Comparison of ENCODE assay signal across 22 mouse cellular contexts in genomic region chr14:14860331-14860730, GRCm38 (mm10). TPM values are rescaled to one million over a fixed set of nuclear protein-coding genes. Genes with fewer than 3 reads are reported as not detected.
DNase-seq lines count a peak whose midpoint lies in the region; ATAC-seq and TF ChIP-seq lines count a peak whose summit lies in the region.
"Had no signal": no experiment of that assay in that cellular context is flagged by ENCODE, and none has a peak within 500 bp of the region (broad histone marks: within the 10 kb centered on the region; RNA-seq: fewer than 3 reads in every experiment).

No protein-coding gene starts in this region.

- H3K9ac ChIP-seq in forebrain, postnatal 0 days, result no peak overlapping the region
- H3K9ac ChIP-seq in forebrain, embryonic 16.5 days (replicated peaks; ENCODE audit: low read depth, low read length), result no peak overlapping the region
- no peak overlapping the region for H3K9ac ChIP-seq in kidney, embryonic 16.5 days (replicated peaks; ENCODE audit: low read length)
- H3K9ac ChIP-seq: embryonic facial prominence, embryonic 13.5 days; embryonic facial prominence, embryonic 15.5 days; forebrain, embryonic 12.5 days had no signal

- no peaks in the 10 kb centered on the region for H3K36me3 ChIP-seq in forebrain, postnatal 0 days (ENCODE audit: insufficient read depth)
- H3K36me3 ChIP-seq in forebrain, embryonic 16.5 days (ENCODE audit: control insufficient read depth, insufficient read depth), result no peaks in the 10 kb centered on the region
- H3K36me3 ChIP-seq in kidney, embryonic 16.5 days (ENCODE audit: insufficient read depth, low read length), result no peaks in the 10 kb centered on the region
- H3K36me3 ChIP-seq: embryonic facial prominence, embryonic 13.5 days; embryonic facial prominence, embryonic 15.5 days; forebrain, embryonic 10.5 days; forebrain, embryonic 12.5 days had no signal

- intact Hi-C loops in left cerebral cortex, postnatal 4 days (cut with DNase I), result loop anchor here (5.0 to 10.0 kb wide), 3 partner anchors 127 to 1337 kb away; no protein-coding TSS in a partner anchor

- no peak overlapping the region for H3K4me2 ChIP-seq in forebrain, postnatal 0 days (ENCODE audit: low read depth)
- no peak overlapping the region for H3K4me2 ChIP-seq in forebrain, embryonic 16.5 days (ENCODE audit: low read length)
- H3K4me2 ChIP-seq in kidney, embryonic 16.5 days (replicated peaks; ENCODE audit: low read depth, low read length), result no peak overlapping the region
- H3K4me2 ChIP-seq: embryonic facial prominence, embryonic 13.5 days; embryonic facial prominence, embryonic 15.5 days; forebrain, embryonic 12.5 days had no signal

- no peaks in the 10 kb centered on the region; the same call in 1 of the 2 replicates for H3K4me1 ChIP-seq in forebrain, postnatal 0 days (ENCODE audit: insufficient read depth)
- peaks cover 3% of the 10 kb centered on the region; the same call in 1 of the 2 replicates for H3K4me1 ChIP-seq in forebrain, embryonic 16.5 days (replicated peaks; ENCODE audit: control insufficient read depth, insufficient read depth, low read length)
- H3K4me1 ChIP-seq in kidney, embryonic 16.5 days (ENCODE audit: insufficient read depth, low read length), result no peaks in the 10 kb centered on the region
- H3K4me1 ChIP-seq: embryonic facial prominence, embryonic 13.5 days; embryonic facial prominence, embryonic 15.5 days; forebrain, embryonic 10.5 days; forebrain, embryonic 12.5 days had no signal

- H3K27ac ChIP-seq in forebrain, postnatal 0 days (ENCODE audit: low read depth, low read length), result no peak overlapping the region
- H3K27ac ChIP-seq in forebrain, embryonic 16.5 days (ENCODE audit: low read length), result no peak overlapping the region
- H3K27ac ChIP-seq in kidney, embryonic 16.5 days (ENCODE audit: low read length), result no peak overlapping the region
- H3K27ac ChIP-seq: embryonic facial prominence, embryonic 13.5 days; embryonic facial prominence, embryonic 15.5 days; forebrain, embryonic 10.5 days; forebrain, embryonic 12.5 days had no signal

- H3K27me3 ChIP-seq in forebrain, postnatal 0 days (ENCODE audit: insufficient read depth, low read length), result no peaks in the 10 kb centered on the region
- no peaks in the 10 kb centered on the region for H3K27me3 ChIP-seq in forebrain, embryonic 16.5 days (replicated peaks; ENCODE audit: control insufficient read depth, insufficient read depth, low read length)
- H3K27me3 ChIP-seq in kidney, embryonic 16.5 days (ENCODE audit: insufficient read depth, low read length), result no peaks in the 10 kb centered on the region
- H3K27me3 ChIP-seq: embryonic facial prominence, embryonic 13.5 days; embryonic facial prominence, embryonic 15.5 days; forebrain, embryonic 12.5 days had no signal

- no peak overlapping the region for H3K4me3 ChIP-seq in forebrain, postnatal 0 days (ENCODE audit: low read depth, low read length)
- no peak overlapping the region for H3K4me3 ChIP-seq in forebrain, embryonic 16.5 days (replicated peaks; ENCODE audit: low read length)
- no peak overlapping the region for H3K4me3 ChIP-seq in kidney, embryonic 16.5 days (ENCODE audit: low read length)
- H3K4me3 ChIP-seq: embryonic facial prominence, embryonic 13.5 days; embryonic facial prominence, embryonic 15.5 days; erythroblast, embryonic 14.5 days; forebrain, embryonic 10.5 days; forebrain, embryonic 12.5 days had no signal

- 43% methylated on average over 3 of the region's 3 CpGs for WGBS in forebrain, postnatal 0 days
- WGBS in forebrain, embryonic 16.5 days, result 42% methylated on average over 3 of the region's 3 CpGs
- 30% methylated on average over 3 of the region's 3 CpGs for WGBS in kidney, embryonic 16.5 days

- no peak for DNase-seq in forebrain, postnatal 0 days
- DNase-seq in kidney, adult 18-20 months, result no peak
- DNase-seq in retina, postnatal 1 day, result peak; percentile 15
- no peak for DNase-seq in left cerebral cortex, postnatal 4 days
- DNase-seq: adrenal gland, adult 8-10 months; adrenal gland, postnatal 14 days; adrenal gland, postnatal 36 days; cerebellum, adult 11-12 months; cerebellum, adult 2 months; cerebellum, adult 9-11 months; cerebellum, postnatal 14 days; cerebellum, postnatal 36 days; embryo, embryonic 11 days had no signal

- no peaks in the 10 kb centered on the region for H3K9me3 ChIP-seq in forebrain, postnatal 0 days (ENCODE audit: low read length)
- H3K9me3 ChIP-seq in forebrain, embryonic 16.5 days (ENCODE audit: control insufficient read depth, low read length), result no peaks in the 10 kb centered on the region
- H3K9me3 ChIP-seq in kidney, embryonic 16.5 days (ENCODE audit: low read length), result no peaks in the 10 kb centered on the region
- H3K9me3 ChIP-seq: embryonic facial prominence, embryonic 13.5 days; embryonic facial prominence, embryonic 15.5 days; forebrain, embryonic 10.5 days; forebrain, embryonic 12.5 days had no signal

- TF ChIP-seq CTCF in forebrain, postnatal 0 days (IDR thresholded peaks at IDR 0.05; ENCODE audit: low read depth), result no peak

- ATAC-seq in forebrain, postnatal 0 days, result peak; percentile 27; the same call in 1 of the 2 replicates
- no peak for ATAC-seq in forebrain, embryonic 16.5 days
- peak; percentile 75; the same call in 1 of the 2 replicates for ATAC-seq in kidney, embryonic 16.5 days (ENCODE audit: low FRiP score, low TSS enrichment)
- ATAC-seq: forebrain, embryonic 14.5 days had no signal

RNA-seq across cellular contexts. Expression of gene Nek10, which starts 57.1 kb away (rescaled TPM):
- total RNA-seq in forebrain, postnatal 0 days (2014; rRNA removed), result 1.1 and 3.0 TPM in 2 replicates
- 0.18 and 0.25 TPM in 2 replicates for polyA plus RNA-seq in forebrain, postnatal 0 days (2015; fragmentation: Nextera tagmentation; extraction: Ambion mirVana)
- polyA plus RNA-seq in forebrain, embryonic 16.5 days (2015; fragmentation: Nextera tagmentation; extraction: Ambion mirVana), result 0.11 TPM in 2 replicates
- polyA plus RNA-seq in kidney, embryonic 16.5 days (2015; fragmentation: Nextera tagmentation; extraction: Ambion mirVana), result 0.01 TPM in 1 of 2 replicates, not detected in the other
- total RNA-seq in left cerebral cortex, postnatal 4 days (2021), result 1 to 10 TPM in 1 of 2 experiments, under 1 TPM in 1; 0.84 to 1.7 TPM
- total RNA-seq: MEL had no signal
- polyA plus RNA-seq: erythroblast, embryonic 14.5 days had no signal
